Mouse (Mus musculus) liver, embryonic 13.5 days (tissue): ENCODE results near the gene Flot1. TPM values are rescaled to one million over a fixed set of nuclear protein-coding genes. Genes with fewer than 3 reads are reported as not detected.

Source experiments
- ATAC-seq: fragments of 200-750 bp; cut with Nextera tagmentation; 2 replicates; pipeline ENCODE4 v1.8.0; 2017; ENCODE audit warnings: low read depth, mild to moderate bottlenecking, moderate number of reproducible peaks, moderate library complexity
- DNase-seq: peaks from one replicate; pipeline ENCODE4 v3.0.0; 2022
- H3K27ac ChIP-seq: fragments of 300-500 bp; sonication (generic); 2 replicates; pipeline ENCODE4 v1.5.1; 2015; ENCODE audit warnings: moderate library complexity, mild to moderate bottlenecking, inconsistent platforms
- H3K27me3 ChIP-seq: fragments of 300-500 bp; sonication (generic); 2 replicates; pipeline ENCODE4 v1.6.1; 2015; ENCODE audit warnings: mild to moderate bottlenecking, inconsistent platforms
- H3K36me3 ChIP-seq: fragments of 300-500 bp; sonication (generic); 2 replicates; pipeline ENCODE4 v1.6.1; 2015; ENCODE audit warnings: mild to moderate bottlenecking, inconsistent platforms
- H3K4me1 ChIP-seq: fragments of 300-500 bp; sonication (generic); replicated peaks from 2 replicates; pipeline ENCODE4 v1.6.1; 2015; ENCODE audit warnings: inconsistent platforms
- H3K4me2 ChIP-seq: fragments of 300-500 bp; sonication (generic); 2 replicates; pipeline ENCODE4 v1.6.1; 2015; ENCODE audit warnings: inconsistent platforms, mild to moderate bottlenecking, moderate library complexity
- H3K4me3 ChIP-seq: fragments of 300-500 bp; sonication (generic); replicated peaks from 2 replicates; pipeline ENCODE4 v1.5.1; 2015; ENCODE audit warnings: mild to moderate bottlenecking, inconsistent platforms
- H3K9ac ChIP-seq: fragments of 300-500 bp; sonication (generic); 2 replicates; pipeline ENCODE4 v1.6.1; 2015; ENCODE audit warnings: mild to moderate bottlenecking, inconsistent platforms
- H3K9me3 ChIP-seq: fragments of 300-500 bp; sonication (generic); replicated peaks from 2 replicates; pipeline ENCODE4 v1.6.1; 2016; ENCODE audit warnings: inconsistent platforms
- WGBS: fragments of 180-500 bp; shearing (Covaris S2); methylation state at CpG from one replicate; pipeline ENCODE4 v1.1.7; 2015; ENCODE audit not compliant: insufficient replicate concordance; 5-methylcytosine and 5-hydroxymethylcytosine counted together
- polyA plus RNA-seq: library from polyadenylated mRNA; unstranded; fragments of >200 nt; fragmentation: Nextera tagmentation; extraction: Ambion mirVana; gene quantifications from 2 replicates; pipeline ENCODE4 v1.2.1, GENCODE M21; 2015

Gene Flot1
- polyA plus RNA-seq, 1 experiment from 2014 or later = 38.2 TPM

DNA sequence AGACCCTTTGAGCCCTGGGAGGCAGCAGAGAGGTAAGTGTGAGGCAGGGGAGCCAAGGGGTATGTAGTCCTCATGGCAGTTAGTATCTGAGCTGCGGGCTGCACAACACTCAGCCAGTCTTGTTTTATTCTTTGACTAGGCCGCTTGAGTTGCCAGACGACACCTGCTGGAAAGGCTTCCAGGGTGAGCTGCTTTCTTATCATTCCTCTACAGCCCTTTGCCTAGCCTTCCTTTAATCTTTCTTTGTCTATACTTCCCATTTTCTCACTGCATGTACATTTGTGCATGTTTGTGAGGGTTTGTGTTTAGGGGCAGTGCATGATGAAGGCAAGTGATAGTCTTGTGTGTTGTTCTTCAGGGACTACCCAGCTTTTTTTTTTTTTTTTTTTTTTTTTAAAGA lies 27.9 kb downstream of the Flot1 start:
- Histone ChIP-seq H3K4me1 (peaks cover 21% of the 10 kb centered on the region), H3K9me3 (no peaks in the 10 kb centered on the region), H3K36me3 (peaks cover 96% of the 10 kb centered on the region), H3K27ac (peak overlapping the region; percentile 89), H3K4me3 (no peak overlapping the region), H3K27me3 (no peaks in the 10 kb centered on the region), H3K9ac (peak overlapping the region; percentile 63), H3K4me2 (0 out of 2 replicates have a peak overlapping the region, but pooled peaks have one; percentile 10)
- peak; percentile 83 for ATAC-seq
- 10% methylated on average over 3 of the region's 3 CpGs for WGBS
- no peak for DNase-seq

DNA sequence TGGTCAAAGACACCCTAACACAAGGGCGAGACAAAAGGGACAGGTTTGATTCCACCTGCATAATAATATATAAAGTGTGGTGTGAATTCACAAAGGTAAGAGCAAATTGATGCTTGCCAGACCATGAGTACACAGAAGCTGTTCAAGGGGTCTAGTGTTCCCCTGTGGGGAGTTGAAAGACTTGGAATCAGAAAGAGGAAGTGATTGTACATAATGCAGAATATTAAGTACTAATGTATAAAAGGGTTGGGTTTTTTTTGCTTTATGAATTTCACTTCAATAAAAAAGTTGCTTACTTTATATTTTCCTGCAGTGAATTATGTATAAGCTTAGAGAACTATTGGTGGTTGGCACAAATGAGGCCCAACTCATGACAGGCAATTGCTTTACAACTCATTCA lies 36.3 kb downstream of the Flot1 start:
- 78% methylated on average over 1 of the region's 1 CpGs for WGBS

DNA sequence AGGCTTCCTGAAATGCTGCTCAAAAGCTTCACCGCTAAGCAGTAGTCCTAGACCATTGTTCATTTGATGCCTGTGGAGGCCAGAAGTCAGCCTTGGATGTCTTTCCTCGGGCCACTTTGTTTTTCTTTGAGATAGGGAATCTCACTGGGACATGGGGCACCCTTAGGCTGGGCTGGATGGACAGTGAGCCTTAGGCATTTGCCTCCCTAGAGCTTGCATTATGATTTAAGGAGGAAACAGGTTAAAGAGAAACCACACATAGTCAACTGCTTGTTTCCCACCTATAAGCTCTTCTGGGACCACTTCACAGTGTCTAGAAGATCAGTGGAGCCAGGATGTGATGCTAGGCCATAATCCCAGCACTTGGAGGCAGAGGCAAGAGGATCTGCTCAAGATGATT lies 36.8 kb downstream of the Flot1 start:
- Histone ChIP-seq H3K36me3 (peaks cover 37% of the 10 kb centered on the region), H3K4me1 (peaks cover 28% of the 10 kb centered on the region), H3K27ac (no peak overlapping the region), H3K4me3 (no peak overlapping the region), H3K27me3 (peaks cover 19% of the 10 kb centered on the region), H3K9ac (no peak overlapping the region), H3K4me2 (no peak overlapping the region), H3K9me3 (no peaks in the 10 kb centered on the region)
- ATAC-seq = no peak
- DNase-seq = no peak
- 65% methylated on average over 2 of the region's 2 CpGs for WGBS

More for the DNA sequence above, 36.3 kb downstream of the Flot1 start:
- no peak for ATAC-seq
- H3K27me3 ChIP-seq = peaks cover 14% of the 10 kb centered on the region
- no peak overlapping the region for H3K4me2 ChIP-seq
- H3K9ac ChIP-seq = no peak overlapping the region
- H3K27ac ChIP-seq = no peak overlapping the region
- peaks cover 24% of the 10 kb centered on the region for H3K4me1 ChIP-seq
- H3K9me3 ChIP-seq = no peaks in the 10 kb centered on the region
- no peak overlapping the region for H3K4me3 ChIP-seq
- H3K36me3 ChIP-seq = peaks cover 42% of the 10 kb centered on the region
- DNase-seq = no peak

GRCm38 (mm10) chr17:35860831-35861197 lies 37.8 kb downstream of the Flot1 start:
- Histone ChIP-seq H3K4me1 (peaks cover 38% of the 10 kb centered on the region), H3K4me3 (peak overlapping the region; percentile 77), H3K4me2 (peak overlapping the region; percentile 80), H3K9me3 (no peaks in the 10 kb centered on the region), H3K36me3 (peaks cover 30% of the 10 kb centered on the region), H3K27me3 (peaks cover 29% of the 10 kb centered on the region), H3K27ac (no peak overlapping the region), H3K9ac (peak overlapping the region; percentile 81)
- DNase-seq (no peak), ATAC-seq (peak; percentile 49)
- WGBS = 5% methylated on average over 12 of the region's 12 CpGs

- Histone ChIP-seq H3K9ac (peak within 1 kb of the TSS; percentile 81), H3K36me3 (peaks cover 26% of the 10 kb centered on the region), H3K4me3 (peak within 1 kb of the TSS; percentile 77), H3K4me1 (peaks cover 43% of the 10 kb centered on the region), H3K4me2 (peak within 1 kb of the TSS; percentile 80), H3K9me3 (no peaks in the 10 kb centered on the region), H3K27me3 (peaks cover 34% of the 10 kb centered on the region), H3K27ac (peak within 1 kb of the TSS; percentile 84)
- under 1% methylated on average over 47 of the region's 47 CpGs for whole genome bisulfite sequencing
- DNase-seq = peak; percentile 86
- ATAC-seq = peak; percentile 95
Measured at GRCm38 (mm10) chr17:35861198-35861857, 38.3 kb downstream of the Flot1 start, which contains the start of gene Nrm. Gene Nrm (plus strand): TSS chr17:35861318.

GRCm38 (mm10) chr17:35864832-35865353 lies 41.9 kb downstream of the Flot1 start:
- Histone ChIP-seq H3K9me3 (no peaks in the 10 kb centered on the region), H3K4me1 (peaks cover 75% of the 10 kb centered on the region), H3K27me3 (peaks cover 68% of the 10 kb centered on the region), H3K4me3 (peak overlapping the region; percentile 57), H3K27ac (peak overlapping the region; percentile 87; the same call in 1 of the 2 replicates), H3K36me3 (no peaks in the 10 kb centered on the region), H3K4me2 (peak overlapping the region; percentile 86), H3K9ac (peak overlapping the region; percentile 69)
- WGBS = 36% methylated on average over 10 of the region's 10 CpGs
- no peak for ATAC-seq
- no peak for DNase-seq

- no peaks in the 10 kb centered on the region for H3K36me3 ChIP-seq
- no peak for ATAC-seq
- peaks cover 76% of the 10 kb centered on the region for H3K27me3 ChIP-seq
Measured at GRCm38 (mm10) chr17:35865481-35866280, 42.7 kb downstream of the Flot1 start, which contains the start of gene Ppp1r18. Gene Ppp1r18 (plus strand): TSS chr17:35865593.

GRCm38 (mm10) chr17:35866281-35866831 lies 43.3 kb downstream of the Flot1 start:
- Histone ChIP-seq H3K9ac (peak overlapping the region; percentile 69), H3K27me3 (peaks cover 76% of the 10 kb centered on the region), H3K36me3 (0 out of 2 replicates have a peak, but pooled peaks cover 1% of the 10 kb centered on the region), H3K4me2 (peak overlapping the region; percentile 86), H3K27ac (peak overlapping the region; percentile 87), H3K9me3 (0 out of 2 replicates have a peak, but pooled peaks cover 2% of the 10 kb centered on the region), H3K4me1 (peaks cover 74% of the 10 kb centered on the region), H3K4me3 (peak overlapping the region; percentile 57)
- 0% methylated on average over 24 of the region's 38 CpGs for WGBS
- ATAC-seq = no peak
- DNase-seq = no peak

More at GRCm38 (mm10) chr17:35865481-35866280, 42.7 kb downstream of the Flot1 start, which contains the start of gene Ppp1r18:
- Histone ChIP-seq H3K4me2 (peak within 1 kb of the TSS; percentile 86), H3K4me3 (peak within 1 kb of the TSS; percentile 57), H3K27ac (peak within 1 kb of the TSS; percentile 87), H3K9ac (peak within 1 kb of the TSS; percentile 69), H3K4me1 (peaks cover 75% of the 10 kb centered on the region), H3K9me3 (no peaks in the 10 kb centered on the region)
- WGBS = under 1% methylated on average over 43 of the region's 48 CpGs
- DNase-seq = peak; percentile 32

DNA sequence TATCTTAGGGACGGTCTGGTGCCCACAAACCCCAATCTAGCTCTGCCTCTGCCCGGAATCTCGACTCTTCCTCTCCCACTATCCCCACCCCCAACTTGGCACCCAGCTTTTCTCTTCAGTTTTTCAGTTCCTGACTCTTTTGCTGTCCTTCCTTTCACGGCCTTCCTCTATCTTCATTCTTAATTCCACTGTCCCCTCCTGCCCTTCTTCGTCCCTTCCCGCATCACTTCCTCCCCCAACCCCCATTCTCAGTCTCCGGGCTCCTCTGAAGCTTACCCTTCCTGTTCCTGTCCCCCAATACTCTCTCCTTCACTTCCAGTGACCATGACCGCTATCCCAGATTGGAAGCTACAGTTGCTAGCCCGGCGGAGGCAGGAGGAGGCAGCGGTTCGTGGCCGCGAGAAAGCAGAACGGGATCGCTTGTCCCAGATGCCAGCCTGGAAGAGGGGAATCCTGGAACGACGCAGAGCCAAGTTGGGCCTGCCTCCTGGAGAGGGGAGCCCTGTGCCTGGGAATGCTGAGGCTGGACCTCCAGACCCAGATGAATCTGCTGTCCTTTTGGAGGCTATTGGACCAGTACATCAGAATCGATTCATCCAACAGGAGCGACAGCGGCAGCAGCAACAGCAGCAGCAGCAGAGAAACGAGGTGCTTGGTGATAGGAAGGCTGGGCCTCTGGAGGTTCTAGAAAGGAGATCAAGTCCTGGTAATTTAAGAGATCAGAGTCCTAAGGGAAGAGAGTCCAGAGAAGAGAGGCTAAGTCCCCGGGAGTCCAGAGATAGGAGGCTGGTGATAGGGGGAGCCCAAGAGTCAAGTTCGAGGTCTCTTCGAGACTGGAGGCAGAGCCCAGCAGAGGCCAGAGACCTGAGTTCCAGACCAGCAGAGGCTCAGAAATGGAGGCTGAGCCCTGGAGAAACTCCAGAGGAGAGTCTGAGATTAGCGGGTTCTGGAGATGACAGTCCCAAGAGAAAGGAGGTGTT lies 44.2 kb downstream of the Flot1 start:
- Histone ChIP-seq H3K27ac (peak overlapping the region; percentile 87), H3K36me3 (0 out of 2 replicates have a peak, but pooled peaks cover 3% of the 10 kb centered on the region), H3K4me1 (peaks cover 68% of the 10 kb centered on the region), H3K9ac (peak overlapping the region; percentile 69), H3K4me3 (peak overlapping the region; percentile 57), H3K27me3 (peaks cover 76% of the 10 kb centered on the region), H3K4me2 (peak overlapping the region; percentile 86), H3K9me3 (0 out of 2 replicates have a peak, but pooled peaks cover 3% of the 10 kb centered on the region)
- no peak for ATAC-seq
- 6% methylated on average over 26 of the region's 26 CpGs for WGBS
- no peak for DNase-seq
